Mouse (Mus musculus) neural tube, embryonic 12.5 days (tissue): ENCODE data around the gene Ccdc162. TPM values are rescaled to one million over a fixed set of nuclear protein-coding genes. Genes with fewer than 3 reads are reported as not detected.
"Not testable (repeated sequence)": the region's sequence is repeated elsewhere in the genome, so short reads cannot be mapped to it uniquely, and the experiment has no call there.

ENCODE experiments used
- ATAC-seq: fragments of 200-750 bp; cut with Nextera tagmentation; 2 replicates; pipeline ENCODE4 v1.8.0; 2017; ENCODE audit warnings: low read depth, mild to moderate bottlenecking, moderate TSS enrichment, moderate library complexity; ENCODE audit not compliant: low FRiP score
- H3K27ac ChIP-seq: fragments of 300-500 bp; sonication (generic); 2 replicates; pipeline ENCODE4 v1.5.1; 2016
- H3K27me3 ChIP-seq: fragments of 300-500 bp; sonication (generic); replicated peaks from 2 replicates; pipeline ENCODE4 v1.6.1; 2016; ENCODE audit warnings: mild to moderate bottlenecking
- H3K36me3 ChIP-seq: fragments of 300-500 bp; sonication (generic); 2 replicates; pipeline ENCODE4 v1.6.1; 2016; ENCODE audit warnings: mild to moderate bottlenecking
- H3K4me1 ChIP-seq: fragments of 300-500 bp; sonication (generic); 2 replicates; pipeline ENCODE4 v1.6.1; 2016
- H3K4me2 ChIP-seq: fragments of 300-500 bp; sonication (generic); replicated peaks from 2 replicates; pipeline ENCODE4 v1.6.1; 2016; ENCODE audit warnings: mild to moderate bottlenecking
- H3K4me3 ChIP-seq: fragments of 300-500 bp; sonication (generic); 2 replicates; pipeline ENCODE4 v1.5.1; 2016
- H3K9ac ChIP-seq: fragments of 300-500 bp; sonication (generic); 2 replicates; pipeline ENCODE4 v1.6.1; 2016; ENCODE audit warnings: mild to moderate bottlenecking
- H3K9me3 ChIP-seq: fragments of 300-500 bp; sonication (generic); 2 replicates; pipeline ENCODE4 v1.6.1; 2016; ENCODE audit warnings: mild to moderate bottlenecking
- WGBS: fragments of 180-500 bp; shearing (Covaris S2); methylation state at CpG from one replicate; pipeline ENCODE4 v1.1.7; 2016; 5-methylcytosine and 5-hydroxymethylcytosine counted together
- polyA plus RNA-seq: library from polyadenylated mRNA; unstranded; fragments of >200 nt; fragmentation: Nextera tagmentation; extraction: Ambion mirVana; gene quantifications from 2 replicates; pipeline ENCODE4 v1.2.1, GENCODE M21; 2016

Gene Ccdc162
- polyA plus RNA-seq, 1 experiment from 2014 or later: 0.51 TPM

DNA sequence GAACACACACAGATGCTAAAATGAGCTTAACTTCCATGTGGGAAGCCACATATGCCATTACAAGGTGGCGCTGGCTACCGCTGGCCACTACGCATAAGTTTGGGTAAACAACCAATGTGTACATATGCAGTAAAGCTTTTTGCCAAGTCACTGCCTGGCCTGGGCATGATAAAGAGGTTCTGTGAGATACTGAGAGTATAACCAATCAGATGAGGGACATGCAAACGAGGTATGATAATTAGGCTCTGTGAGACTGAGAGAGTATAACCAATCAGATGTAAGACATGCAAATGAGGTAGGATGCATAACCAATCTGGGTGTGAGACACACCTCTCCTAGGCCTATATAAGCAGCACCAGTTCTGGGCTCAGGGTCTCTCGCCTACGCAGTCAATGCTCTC, 56.8 kb downstream of the Ccdc162 start:
- not testable (repeated sequence) for H3K27ac ChIP-seq, H3K27me3 ChIP-seq, H3K9ac ChIP-seq, H3K4me2 ChIP-seq, ATAC-seq, H3K4me3 ChIP-seq, H3K4me1 ChIP-seq, H3K36me3 ChIP-seq, H3K9me3 ChIP-seq
- 93% methylated on average over 6 of the region's 6 CpGs for WGBS

DNA sequence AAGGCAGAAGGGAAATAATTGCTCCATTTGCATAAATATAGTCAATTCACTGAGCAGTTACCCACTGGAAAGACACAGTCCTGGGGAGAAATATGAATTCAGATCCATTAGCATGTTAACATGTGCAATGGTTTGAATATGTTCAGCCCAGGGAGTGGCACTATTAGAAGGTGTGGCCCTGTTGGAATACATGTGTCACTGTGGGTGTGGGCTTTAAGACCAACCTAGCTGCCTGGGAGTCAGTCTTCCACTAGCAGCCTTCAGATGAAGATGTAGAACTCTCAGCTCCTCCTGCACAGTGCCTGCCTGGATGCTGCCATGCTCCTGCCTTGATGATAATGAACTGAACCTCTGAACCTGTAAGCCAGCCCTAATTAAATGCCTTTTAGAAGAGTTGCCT, 60.8 kb downstream of the Ccdc162 start:
- not testable (repeated sequence) for H3K36me3 ChIP-seq, H3K9me3 ChIP-seq, H3K4me2 ChIP-seq, ATAC-seq, H3K4me3 ChIP-seq, H3K27ac ChIP-seq, H3K9ac ChIP-seq, H3K27me3 ChIP-seq, H3K4me1 ChIP-seq

DNA sequence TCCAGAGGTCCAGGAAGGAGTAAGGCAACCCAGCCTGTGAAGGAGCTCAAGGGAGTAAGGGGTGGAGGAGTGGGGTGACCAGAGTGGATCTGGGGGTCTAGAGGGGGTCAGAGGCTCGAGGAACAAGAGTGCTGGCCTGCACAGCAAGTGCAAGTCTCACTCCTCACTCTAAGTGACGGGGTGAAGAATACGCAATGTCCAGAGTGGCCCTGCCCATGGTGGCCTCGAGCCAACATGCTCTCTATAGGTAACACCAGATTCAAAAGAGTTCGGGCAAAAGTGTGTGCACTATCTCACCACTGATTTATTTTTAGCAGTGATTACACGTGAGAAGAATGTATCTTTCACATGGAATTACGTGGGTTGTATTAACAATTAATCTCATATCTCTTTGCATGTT, 63.4 kb downstream of the Ccdc162 start:
- no peaks in the 10 kb centered on the region for H3K4me1 ChIP-seq
- no peak for ATAC-seq
- H3K36me3 ChIP-seq: no peaks in the 10 kb centered on the region
- no peak overlapping the region for H3K4me2 ChIP-seq
- H3K27me3 ChIP-seq: no peaks in the 10 kb centered on the region
- H3K27ac ChIP-seq: no peak overlapping the region
- 87% methylated on average over 7 of the region's 7 CpGs for WGBS
- H3K9ac ChIP-seq: no peak overlapping the region
- H3K4me3 ChIP-seq: no peak overlapping the region
- H3K9me3 ChIP-seq: no peaks in the 10 kb centered on the region

DNA sequence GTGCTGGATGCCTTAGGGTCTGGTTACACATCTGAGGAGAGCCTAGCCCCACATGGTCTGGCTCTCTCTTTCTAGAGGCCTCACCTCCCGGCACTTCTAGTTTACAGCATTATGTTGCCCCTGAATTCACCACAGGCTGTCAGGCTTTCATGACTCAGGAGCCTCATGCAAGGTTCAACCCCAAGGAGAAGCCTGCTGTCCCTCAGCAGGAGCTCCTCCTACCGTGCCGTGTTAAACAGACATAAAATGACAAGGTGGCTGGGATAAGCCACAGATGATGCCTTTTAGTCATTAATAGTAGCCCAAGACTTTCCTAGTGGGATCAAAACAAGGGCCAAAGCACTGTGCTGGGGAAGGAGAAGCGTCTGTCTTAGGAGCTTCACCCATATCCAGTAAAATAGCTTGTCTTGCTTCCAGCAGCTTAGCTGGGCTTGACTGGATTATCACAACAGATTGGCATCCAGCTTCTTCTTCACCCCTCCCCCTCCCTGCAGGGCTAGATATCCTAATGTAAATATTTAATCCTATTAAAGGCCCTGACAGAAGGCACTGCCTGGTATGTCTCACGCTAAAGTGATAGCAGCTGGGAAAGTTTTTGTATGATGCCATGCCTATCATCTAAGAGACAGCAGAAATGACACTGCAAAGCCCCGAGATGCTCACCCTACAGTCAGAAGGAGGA, 64.2 kb downstream of the Ccdc162 start:
- 47% methylated on average over 6 of the region's 6 CpGs for WGBS
- no peak overlapping the region for H3K9ac ChIP-seq
- no peaks in the 10 kb centered on the region for H3K4me1 ChIP-seq
- H3K36me3 ChIP-seq: no peaks in the 10 kb centered on the region
- no peaks in the 10 kb centered on the region for H3K9me3 ChIP-seq
- no peak overlapping the region for H3K4me3 ChIP-seq
- H3K27me3 ChIP-seq: no peaks in the 10 kb centered on the region
- ATAC-seq: no peak
- no peak overlapping the region for H3K4me2 ChIP-seq
- no peak overlapping the region for H3K27ac ChIP-seq

DNA sequence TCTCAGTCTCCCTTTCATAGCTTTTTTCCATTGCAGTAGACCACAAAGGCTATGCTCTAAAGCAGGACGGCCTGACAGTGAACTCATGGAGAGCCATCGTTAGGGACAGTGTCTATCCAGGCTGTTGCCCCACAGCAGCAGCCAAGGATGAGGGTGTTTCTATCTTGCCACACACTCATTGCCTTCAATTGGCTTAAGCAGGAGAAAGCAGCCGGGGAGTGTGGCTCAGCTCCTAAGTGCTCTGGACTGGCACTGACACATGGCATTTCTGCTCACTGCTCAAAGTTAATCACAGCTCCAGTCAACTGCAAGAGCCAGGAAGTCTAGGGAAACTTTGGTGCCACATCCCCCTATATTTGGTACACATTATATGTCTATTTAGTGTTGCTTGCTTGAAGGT, 64.9 kb downstream of the Ccdc162 start:
- 82% methylated on average over 3 of the region's 3 CpGs for WGBS
- Histone ChIP-seq H3K27ac (no peak overlapping the region), H3K9ac (no peak overlapping the region), H3K4me2 (no peak overlapping the region), H3K4me1 (no peaks in the 10 kb centered on the region), H3K4me3 (no peak overlapping the region), H3K36me3 (no peaks in the 10 kb centered on the region), H3K9me3 (no peaks in the 10 kb centered on the region), H3K27me3 (no peaks in the 10 kb centered on the region)
- no peak for ATAC-seq

DNA sequence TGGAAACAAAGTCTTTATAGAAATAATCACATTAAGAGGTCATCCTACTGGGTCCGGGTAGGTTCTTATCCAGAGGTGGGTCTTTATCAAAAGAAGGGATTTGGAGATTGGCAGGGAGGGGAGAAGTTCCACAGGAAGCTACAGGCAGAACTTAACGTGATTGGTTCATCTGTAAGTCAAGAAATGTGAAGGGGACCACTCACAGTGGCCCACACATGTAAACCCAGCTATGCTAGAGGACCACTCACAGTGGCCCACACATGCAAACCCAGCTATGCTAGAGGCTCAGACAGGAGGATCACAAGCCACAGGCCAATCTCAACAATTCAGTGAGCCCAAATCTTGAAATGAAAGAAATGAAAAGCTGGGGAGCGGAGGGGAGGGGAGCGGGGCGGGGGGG, 67.2 kb downstream of the Ccdc162 start:
- 90% methylated on average over 4 of the region's 5 CpGs for WGBS
- Histone ChIP-seq H3K36me3 (no peaks in the 10 kb centered on the region), H3K4me1 (no peaks in the 10 kb centered on the region), H3K9ac (no peak overlapping the region), H3K27me3 (no peaks in the 10 kb centered on the region), H3K9me3 (no peaks in the 10 kb centered on the region), H3K4me3 (no peak overlapping the region), H3K27ac (no peak overlapping the region), H3K4me2 (no peak overlapping the region)
- ATAC-seq: no peak

DNA sequence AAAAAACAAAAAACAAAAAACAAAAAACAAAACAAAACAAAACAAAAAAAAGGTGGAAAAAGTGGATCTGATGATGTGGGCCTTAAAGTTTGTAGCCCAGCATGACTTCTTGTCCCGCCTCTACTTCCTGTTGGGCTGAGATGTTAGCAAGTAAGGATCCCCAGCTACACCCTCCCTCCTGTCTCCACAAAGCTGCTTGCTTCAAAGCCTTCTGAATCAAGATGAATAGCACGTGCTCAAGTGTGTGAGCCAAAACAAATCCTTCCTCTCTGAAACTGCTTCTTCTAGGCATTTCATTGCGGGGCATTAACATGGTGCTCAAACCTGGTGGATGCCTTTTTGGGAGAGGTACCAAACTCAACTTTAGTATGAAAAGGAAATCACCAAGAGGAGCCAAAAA, 77.7 kb downstream of the Ccdc162 start:
- WGBS: 66% methylated on average over 3 of the region's 3 CpGs
- Histone ChIP-seq H3K9me3 (no peaks in the 10 kb centered on the region), H3K27me3 (no peaks in the 10 kb centered on the region)

DNA sequence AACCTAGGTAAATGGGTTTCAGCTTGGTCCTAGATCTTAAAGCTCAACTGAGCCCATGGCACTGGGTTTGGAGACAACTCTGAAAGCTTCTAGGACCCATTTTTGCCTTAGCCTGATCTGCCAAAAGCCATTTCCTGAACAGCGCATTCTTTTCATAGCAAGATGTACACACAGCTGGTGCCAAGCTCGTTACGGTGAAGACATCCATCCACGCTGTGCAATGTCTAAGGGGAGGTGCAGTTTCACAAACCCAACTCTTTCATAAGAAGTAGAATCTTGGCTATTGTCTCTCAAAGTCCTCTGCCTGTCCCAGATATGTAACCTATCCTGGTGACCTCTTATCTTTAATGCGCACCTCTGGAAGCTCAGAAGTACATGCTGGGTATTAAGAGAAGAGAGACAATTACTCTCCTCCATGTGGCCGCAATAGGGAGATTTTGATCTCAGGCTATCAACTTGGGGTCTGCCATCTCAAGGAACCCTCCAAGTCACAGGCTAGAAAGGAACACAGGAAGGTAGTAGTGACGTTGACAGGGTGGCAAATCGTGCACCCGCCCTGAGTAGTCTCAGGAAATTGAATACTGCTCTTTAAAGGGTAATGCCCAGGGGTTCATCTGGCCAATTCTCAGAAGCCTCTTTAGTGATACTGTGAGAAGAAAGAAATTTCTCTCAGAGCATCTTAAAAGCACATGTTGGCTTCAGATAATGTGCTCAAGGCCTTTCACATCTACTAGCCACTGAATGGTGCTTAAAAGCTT, 81.0 kb downstream of the Ccdc162 start:
- no peak for ATAC-seq
- no peak overlapping the region for H3K27ac ChIP-seq
- H3K4me1 ChIP-seq: no peaks in the 10 kb centered on the region
- H3K27me3 ChIP-seq: no peaks in the 10 kb centered on the region
- no peak overlapping the region for H3K4me2 ChIP-seq
- H3K9me3 ChIP-seq: no peaks in the 10 kb centered on the region
- H3K9ac ChIP-seq: no peak overlapping the region
- WGBS: 82% methylated on average over 9 of the region's 9 CpGs
- H3K36me3 ChIP-seq: no peaks in the 10 kb centered on the region
- no peak overlapping the region for H3K4me3 ChIP-seq

More for the DNA sequence above, 77.7 kb downstream of the Ccdc162 start:
- no peak overlapping the region for H3K27ac ChIP-seq
- no peak overlapping the region for H3K4me3 ChIP-seq
- H3K36me3 ChIP-seq: no peaks in the 10 kb centered on the region
- H3K4me2 ChIP-seq: no peak overlapping the region
- no peak overlapping the region for H3K9ac ChIP-seq
- no peak for ATAC-seq
- H3K4me1 ChIP-seq: no peaks in the 10 kb centered on the region

DNA sequence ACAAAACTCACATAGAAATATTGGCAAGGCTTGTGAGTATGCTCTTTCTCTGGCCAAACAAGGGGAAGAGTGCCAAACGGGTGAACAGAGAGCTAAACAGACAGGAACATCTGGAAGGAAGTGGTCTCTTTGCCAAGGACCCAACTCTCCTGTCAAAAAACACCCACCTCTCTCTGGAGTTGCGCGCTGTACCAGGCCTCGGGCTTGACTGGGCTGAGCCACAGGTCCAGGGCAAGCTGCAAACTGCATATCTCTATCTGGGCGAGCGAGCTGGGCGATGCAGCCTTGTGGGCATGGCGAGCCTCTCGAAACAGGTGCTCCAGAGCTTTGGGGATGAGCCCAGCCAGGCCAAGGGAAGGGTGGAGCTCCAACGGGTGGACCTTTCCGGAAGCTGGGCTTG, 82.6 kb downstream of the Ccdc162 start:
- no peaks in the 10 kb centered on the region for H3K27me3 ChIP-seq
- H3K4me1 ChIP-seq: no peaks in the 10 kb centered on the region
- H3K27ac ChIP-seq: no peak overlapping the region
- H3K9ac ChIP-seq: no peak overlapping the region
- ATAC-seq: no peak
- H3K9me3 ChIP-seq: no peaks in the 10 kb centered on the region
- no peaks in the 10 kb centered on the region for H3K36me3 ChIP-seq
- WGBS: 93% methylated on average over 11 of the region's 11 CpGs
- H3K4me2 ChIP-seq: no peak overlapping the region
- H3K4me3 ChIP-seq: no peak overlapping the region

DNA sequence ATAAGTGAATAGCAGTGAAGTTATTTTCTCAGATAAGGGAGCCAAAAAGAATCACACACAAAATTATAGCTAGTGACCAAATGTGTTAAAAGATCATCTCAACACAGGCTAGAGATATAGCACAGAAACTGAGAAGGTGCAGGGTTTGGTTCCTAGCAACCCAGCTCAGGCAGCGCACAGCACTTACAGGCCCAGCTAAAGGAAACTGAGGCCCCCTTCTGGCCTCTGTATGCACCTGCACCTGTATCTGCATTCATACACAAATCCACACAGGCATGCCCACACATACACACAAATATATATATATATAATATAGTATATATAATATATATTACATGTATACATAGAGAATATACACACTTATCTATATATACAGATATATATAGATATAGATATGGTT, 84.4 kb downstream of the Ccdc162 start:
- 97% methylated on average over 1 of the region's 1 CpGs for WGBS
- H3K9ac ChIP-seq: no peak overlapping the region
- ATAC-seq: no peak

DNA sequence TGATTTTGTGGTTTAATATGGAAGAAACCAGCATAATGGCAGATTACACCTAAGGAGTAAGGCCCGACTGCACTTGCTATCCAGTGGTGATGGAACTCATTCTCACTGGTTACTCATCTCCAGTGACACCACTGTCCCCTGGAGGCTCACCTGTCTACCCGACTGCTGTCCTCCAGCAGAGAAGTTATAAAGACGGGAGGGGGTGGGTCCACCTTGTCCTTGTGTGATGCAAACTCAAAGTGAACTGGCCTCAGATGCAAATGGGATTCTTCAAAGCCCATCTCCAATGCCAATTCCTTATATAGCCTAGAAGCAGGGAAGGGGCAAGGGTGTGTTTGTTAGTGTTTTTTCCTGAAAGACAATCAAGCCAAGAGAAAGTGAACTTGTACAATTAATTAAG, 89.4 kb downstream of the Ccdc162 start:
- ATAC-seq: no peak
- H3K4me1 ChIP-seq: no peaks in the 10 kb centered on the region
- H3K9me3 ChIP-seq: no peaks in the 10 kb centered on the region
- no peak overlapping the region for H3K9ac ChIP-seq
- H3K4me3 ChIP-seq: no peak overlapping the region
- H3K27me3 ChIP-seq: no peaks in the 10 kb centered on the region
- no peaks in the 10 kb centered on the region for H3K36me3 ChIP-seq
- 65% methylated on average over 3 of the region's 3 CpGs for WGBS
- H3K4me2 ChIP-seq: no peak overlapping the region
- H3K27ac ChIP-seq: no peak overlapping the region

More for the DNA sequence above, 84.4 kb downstream of the Ccdc162 start:
- Histone ChIP-seq H3K4me1 (no peaks in the 10 kb centered on the region), H3K9me3 (no peaks in the 10 kb centered on the region), H3K36me3 (no peaks in the 10 kb centered on the region), H3K27me3 (no peaks in the 10 kb centered on the region), H3K4me2 (no peak overlapping the region), H3K27ac (no peak overlapping the region), H3K4me3 (no peak overlapping the region)

DNA sequence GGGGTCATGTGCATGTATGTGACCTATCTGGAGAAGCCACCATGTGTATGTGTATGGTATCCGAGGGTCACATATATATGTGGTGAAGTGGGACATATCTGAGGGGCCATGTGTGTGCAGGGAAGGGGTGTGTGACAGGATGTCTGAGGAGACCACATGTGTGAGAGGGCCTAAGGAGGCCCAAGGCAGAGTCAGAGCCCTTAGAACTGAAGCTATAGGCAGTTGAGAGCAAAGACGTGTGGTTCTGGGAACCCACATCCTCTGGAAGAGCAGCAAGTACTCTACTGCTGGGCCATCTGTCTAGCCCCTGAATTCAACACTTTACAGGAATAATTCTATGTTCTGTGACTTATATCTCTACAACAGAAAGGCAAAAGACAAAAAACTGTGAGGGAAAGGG, 96.4 kb downstream of the Ccdc162 start:
- Histone ChIP-seq H3K9ac (no peak overlapping the region), H3K36me3 (no peaks in the 10 kb centered on the region), H3K9me3 (no peaks in the 10 kb centered on the region), H3K27ac (no peak overlapping the region), H3K4me2 (no peak overlapping the region), H3K4me3 (no peak overlapping the region), H3K4me1 (no peaks in the 10 kb centered on the region), H3K27me3 (no peaks in the 10 kb centered on the region)
- ATAC-seq: no peak
- 94% methylated on average over 2 of the region's 2 CpGs for WGBS

DNA sequence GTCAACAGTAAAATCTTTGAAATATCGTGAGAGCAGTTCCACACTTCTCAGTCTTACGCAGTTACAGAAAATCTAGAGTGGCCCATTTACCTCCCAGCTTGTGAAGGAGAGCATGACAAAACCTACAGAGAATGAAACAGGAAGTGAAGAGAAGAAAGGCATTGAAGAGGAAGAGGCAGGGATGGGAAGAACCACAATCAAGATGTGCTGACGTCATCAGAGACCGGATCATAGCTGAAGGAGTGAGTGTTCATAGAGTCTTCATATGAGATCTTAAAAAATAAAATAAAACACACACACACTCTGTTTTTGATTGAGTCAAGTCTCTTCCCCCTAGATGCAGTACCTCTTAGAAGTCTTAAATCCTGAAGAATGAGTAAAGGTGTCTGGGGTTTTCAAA, 100.9 kb downstream of the Ccdc162 start:
- no peak overlapping the region for H3K27ac ChIP-seq
- no peak overlapping the region for H3K4me2 ChIP-seq
- no peaks in the 10 kb centered on the region; the same call in 1 of the 2 replicates for H3K36me3 ChIP-seq
- ATAC-seq: no peak
- H3K9ac ChIP-seq: no peak overlapping the region
- H3K27me3 ChIP-seq: no peaks in the 10 kb centered on the region
- H3K4me1 ChIP-seq: no peaks in the 10 kb centered on the region
- H3K9me3 ChIP-seq: no peaks in the 10 kb centered on the region
- no peak overlapping the region for H3K4me3 ChIP-seq
- WGBS: 92% methylated on average over 4 of the region's 4 CpGs
